Mouse (Mus musculus) spleen, adult 2 months (tissue): ENCODE results near the gene Ntm.

Experiments
- CTCF ChIP-seq: fragments of 200-500 bp; IDR thresholded peaks from 2 replicates; pipeline ENCODE4 v1.5.1; 2011; ENCODE audit warnings: mild to moderate bottlenecking, inconsistent platforms; ENCODE audit not compliant: insufficient read depth, insufficient read length, insufficient replicate concordance; ENCODE audit errors: extremely low read depth
- POLR2A ChIP-seq: fragments of 200-500 bp; IDR thresholded peaks from 2 replicates; pipeline ENCODE4 v1.6.1; 2011; ENCODE audit warnings: low read depth, low read length, inconsistent platforms

DNA sequence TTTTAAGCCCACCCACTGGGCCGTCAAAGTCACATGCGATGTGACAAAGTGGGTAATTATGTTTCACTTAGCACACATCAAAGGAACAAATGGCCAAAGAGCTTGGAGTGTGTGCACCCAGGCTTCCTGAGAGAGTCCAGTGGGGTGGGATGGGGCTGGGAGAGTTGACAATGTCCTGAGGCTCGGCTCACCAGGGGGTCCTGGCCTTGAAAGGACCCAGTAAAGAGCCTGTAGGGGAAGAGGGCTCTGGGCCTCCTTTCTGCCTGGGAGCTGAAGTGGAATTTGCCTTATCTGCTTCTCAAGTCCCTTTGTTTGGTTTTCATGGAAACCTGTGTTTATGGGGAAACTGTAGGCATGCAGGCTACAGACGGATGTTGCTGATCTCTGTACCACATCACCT lies 529.0 kb downstream of the Ntm start:
- TF ChIP-seq CTCF (no peak), POLR2A (no peak)
